Comparison of ENCODE assay signal across 8 mouse cellular contexts in the genomic region with DNA sequence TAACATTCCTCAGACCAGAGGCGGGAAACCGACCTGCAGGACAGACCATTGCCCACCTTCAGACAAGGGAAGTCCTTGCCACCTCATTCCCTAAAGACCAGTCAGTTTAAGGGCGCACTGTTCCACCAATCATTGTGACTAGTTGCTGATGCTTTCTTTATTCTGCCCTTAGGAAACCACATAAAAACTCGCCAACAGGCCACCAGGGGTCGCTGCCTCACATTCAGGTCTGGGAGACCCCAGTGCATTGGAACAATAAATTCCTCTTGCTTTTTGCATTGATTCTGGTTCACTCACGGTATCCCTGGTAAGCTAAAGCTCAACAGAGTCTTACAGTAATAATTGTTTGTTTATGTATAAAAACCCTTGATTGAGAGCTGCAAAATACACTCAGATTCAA. TPM values are rescaled to one million over a fixed set of nuclear protein-coding genes. Genes with fewer than 3 reads are reported as not detected.
DNase-seq lines count a peak whose midpoint lies in the region; ATAC-seq and TF ChIP-seq lines count a peak whose summit lies in the region.

No protein-coding gene starts in this region.

- H3K27ac ChIP-seq in liver, embryonic 14.5 days, result no peak overlapping the region

- no peak for ATAC-seq in liver, embryonic 14.5 days (ENCODE audit: insufficient read depth)

- no peak overlapping the region for H3K4me2 ChIP-seq in liver, embryonic 14.5 days (ENCODE audit: low read depth)

- 14% methylated on average over 6 of the region's 6 CpGs for WGBS in liver, embryonic 14.5 days (ENCODE audit: insufficient replicate concordance)

- peak; percentile 69 for TF ChIP-seq CTCF in liver, embryonic 14.5 days (IDR thresholded peaks at IDR 0.05; ENCODE audit: low read depth)

- H3K9me3 ChIP-seq in liver, embryonic 14.5 days (ENCODE audit: control insufficient read depth, low read length), result no peaks in the 10 kb centered on the region

- H3K4me3 ChIP-seq in liver, embryonic 14.5 days (ENCODE audit: insufficient read depth in 1 of 2, low read depth in 2 of 2, low read length in 2 of 2), result no peak overlapping the region

- H3K4me1 ChIP-seq in liver, embryonic 14.5 days (replicated peaks; ENCODE audit: control insufficient read depth in 2 of 2, insufficient read depth in 2 of 2, low read length in 1 of 2), result no peaks in the 10 kb centered on the region

- TF ChIP-seq EP300 in liver, embryonic 14.5 days (IDR thresholded peaks at IDR 0.05; ENCODE audit: low read depth), result no peak

- H3K36me3 ChIP-seq in liver, embryonic 14.5 days (replicated peaks; ENCODE audit: control insufficient read depth, insufficient read depth, low read depth), result no peaks in the 10 kb centered on the region

- DNase-seq in adrenal gland, postnatal 10 days, result peak; percentile 77
- DNase-seq in adrenal gland, adult 8-10 months, result no peak
- peak; percentile 31 for DNase-seq in kidney, adult 9 months
- no peak for DNase-seq in kidney, adult 11 months
- DNase-seq in urinary bladder, postnatal 25 days (ENCODE audit: low spot score), result peak; percentile 43
- DNase-seq in urinary bladder, adult 18-20 months (ENCODE audit: low spot score in 2 of 2), result no peak
- no peak for DNase-seq in liver, embryonic 14.5 days (ENCODE audit: low read depth in 3 of 3, low spot score in 3 of 3)
- DNase-seq in thymus, postnatal 4 days, result peak; percentile 85

- no peak overlapping the region for H3K9ac ChIP-seq in liver, embryonic 14.5 days (replicated peaks)

- H3K27me3 ChIP-seq in liver, embryonic 14.5 days (ENCODE audit: control insufficient read depth, insufficient read depth, low read length), result no peaks in the 10 kb centered on the region

RNA-seq across cellular contexts. Expression of gene Fcna, which starts 12.1 kb away (rescaled TPM):
- total RNA-seq in adrenal gland, postnatal 10 days (2021), result 10 to 100 TPM; 11.3 to 15.8 TPM
- 1 to 10 TPM; 4.7 to 7.0 (median 5.5) TPM for total RNA-seq in adrenal gland, adult 8-10 months (2022)
- 23.4 and 27.6 TPM in 2 replicates for polyA plus RNA-seq in liver, embryonic 14.5 days (2012; rRNA removed)
- polyA plus RNA-seq in liver, embryonic 14.5 days (2014; fragmentation: Nextera tagmentation; extraction: Ambion mirVana), result 41.5 and 47.1 TPM in 2 replicates

RNA-seq across cellular contexts. Expression of gene Lcn8, which starts 13.0 kb away (rescaled TPM):
- total RNA-seq in adrenal gland, postnatal 10 days (2021), result 1 to 10 TPM in 1 of 2 experiments, not detected in 1; 1.6 TPM
- not detected for total RNA-seq in adrenal gland, adult 8-10 months (2022)
- polyA plus RNA-seq in liver, embryonic 14.5 days (2012; rRNA removed), result not detected in 2 replicates
- not detected in 2 replicates for polyA plus RNA-seq in liver, embryonic 14.5 days (2014; fragmentation: Nextera tagmentation; extraction: Ambion mirVana)

RNA-seq across cellular contexts. Expression of gene Lcn5, which starts 17.9 kb away (rescaled TPM):
- total RNA-seq in adrenal gland, postnatal 10 days (2021), result not detected
- not detected for total RNA-seq in adrenal gland, adult 8-10 months (2022)
- polyA plus RNA-seq in liver, embryonic 14.5 days (2012; rRNA removed), result not detected in 2 replicates
- polyA plus RNA-seq in liver, embryonic 14.5 days (2014; fragmentation: Nextera tagmentation; extraction: Ambion mirVana), result not detected in 2 replicates

RNA-seq across cellular contexts. Expression of gene Tmem141, which starts 18.1 kb away (rescaled TPM):
- 10 to 100 TPM; 28.2 to 30.8 TPM for total RNA-seq in adrenal gland, postnatal 10 days (2021)
- total RNA-seq in adrenal gland, adult 8-10 months (2022), result 10 to 100 TPM; 18.0 to 47.8 (median 27.3) TPM
- polyA plus RNA-seq in liver, embryonic 14.5 days (2012; rRNA removed), result 5.9 and 9.8 TPM in 2 replicates
- 9.3 and 9.4 TPM in 2 replicates for polyA plus RNA-seq in liver, embryonic 14.5 days (2014; fragmentation: Nextera tagmentation; extraction: Ambion mirVana)

RNA-seq across cellular contexts. Expression of gene Ccdc183, which starts 22.4 kb away (rescaled TPM):
- total RNA-seq in adrenal gland, postnatal 10 days (2021), result not detected
- not detected for total RNA-seq in adrenal gland, adult 8-10 months (2022)
- not detected in 2 replicates for polyA plus RNA-seq in liver, embryonic 14.5 days (2012; rRNA removed)
- polyA plus RNA-seq in liver, embryonic 14.5 days (2014; fragmentation: Nextera tagmentation; extraction: Ambion mirVana), result 0.08 TPM in 1 of 2 replicates, not detected in the other

Comparison
In these comparisons a context has a peak if more than half of its experiments do, and no peak if none do; other contexts are left out.
1. DNase-seq: peak in adrenal gland, postnatal 10 days (single experiment), kidney, adult 9 months (single experiment), urinary bladder, postnatal 25 days (single experiment) and thymus, postnatal 4 days (single experiment); none in adrenal gland, adult 8-10 months (single experiment), kidney, adult 11 months (single experiment), urinary bladder, adult 18-20 months (0 of 2) and liver, embryonic 14.5 days (0 of 3).